9 mouse cellular contexts compared by ENCODE assay signal in genomic region chr10:81572975-81573374, GRCm38 (mm10). TPM values are rescaled to one million over a fixed set of nuclear protein-coding genes. Genes with fewer than 3 reads are reported as not detected.
DNase-seq lines count a peak whose midpoint lies in the region; ATAC-seq and TF ChIP-seq lines count a peak whose summit lies in the region.
"Had no signal": no experiment of that assay in that cellular context is flagged by ENCODE, and none has a peak within 500 bp of the region (broad histone marks: within the 10 kb centered on the region; RNA-seq: fewer than 3 reads in every experiment).

No protein-coding gene starts in this region.

- H3K4me1 ChIP-seq in kidney, embryonic 16.5 days (ENCODE audit: insufficient read depth, low read length) = peaks cover 81% of the 10 kb centered on the region
- peaks cover 83% of the 10 kb centered on the region for H3K4me1 ChIP-seq in embryonic facial prominence, embryonic 15.5 days
- H3K4me1 ChIP-seq in lung, postnatal 0 days (ENCODE audit: insufficient read depth, low read depth, low read length) = peaks cover 32% of the 10 kb centered on the region

- DNase-seq in kidney, adult 18-20 months = no peak
- peak; percentile 69 to 71 for DNase-seq in heart, postnatal 14 days
- peak; percentile 26 for DNase-seq in lung, postnatal 0 days (ENCODE audit: low spot score)
- DNase-seq in thymus, postnatal 14 days = no peak
- DNase-seq in natural killer cell, adult 2 months (ENCODE audit: low spot score in 2 of 2) = no peak
- no peak for DNase-seq in layer of hippocampus, adult 9-11 months

- TF ChIP-seq CTCF in lung, postnatal 0 days (IDR thresholded peaks at IDR 0.05) = no peak

- intact Hi-C loops in heart, postnatal 14 days (cut with DNase I) = no loop called here

- H3K36me3 ChIP-seq in kidney, embryonic 16.5 days (ENCODE audit: insufficient read depth, low read length) = peaks cover 6% of the 10 kb centered on the region; the same call in 1 of the 2 replicates
- no peaks in the 10 kb centered on the region for H3K36me3 ChIP-seq in embryonic facial prominence, embryonic 15.5 days
- H3K36me3 ChIP-seq in lung, postnatal 0 days (ENCODE audit: insufficient read depth, low read length) = no peaks in the 10 kb centered on the region

- peak overlapping the region; percentile 96 for H3K27ac ChIP-seq in kidney, embryonic 16.5 days (ENCODE audit: low read length)
- H3K27ac ChIP-seq in embryonic facial prominence, embryonic 15.5 days (replicated peaks) = peak overlapping the region; percentile 78
- H3K27ac ChIP-seq in lung, postnatal 0 days (ENCODE audit: low read length) = no peak overlapping the region

- H3K27me3 ChIP-seq in kidney, embryonic 16.5 days (ENCODE audit: insufficient read depth, low read length) = peaks cover 26% of the 10 kb centered on the region
- H3K27me3 ChIP-seq in embryonic facial prominence, embryonic 15.5 days = peaks cover 11% of the 10 kb centered on the region; the same call in 1 of the 2 replicates
- H3K27me3 ChIP-seq in lung, postnatal 0 days (replicated peaks; ENCODE audit: insufficient read depth, low read length) = no peaks in the 10 kb centered on the region; the same call in 1 of the 2 replicates
- H3K27me3 ChIP-seq: Patski had no signal

- H3K9ac ChIP-seq in kidney, embryonic 16.5 days (replicated peaks; ENCODE audit: low read length) = peak overlapping the region; percentile 38
- no peak overlapping the region for H3K9ac ChIP-seq in embryonic facial prominence, embryonic 15.5 days
- H3K9ac ChIP-seq in lung, postnatal 0 days (replicated peaks; ENCODE audit: low read depth) = no peak overlapping the region

- H3K4me3 ChIP-seq in kidney, embryonic 16.5 days (ENCODE audit: low read length) = no peak overlapping the region
- no peak overlapping the region for H3K4me3 ChIP-seq in embryonic facial prominence, embryonic 15.5 days (replicated peaks)
- no peak overlapping the region for H3K4me3 ChIP-seq in lung, postnatal 0 days (ENCODE audit: low read depth, low read length)

- TF ChIP-seq EP300 in lung, postnatal 0 days (IDR thresholded peaks at IDR 0.05) = no peak

- H3K4me2 ChIP-seq in kidney, embryonic 16.5 days (replicated peaks; ENCODE audit: low read depth, low read length) = peak overlapping the region; percentile 28
- peak overlapping the region; percentile 82; the same call in 1 of the 2 replicates for H3K4me2 ChIP-seq in embryonic facial prominence, embryonic 15.5 days (replicated peaks)
- H3K4me2 ChIP-seq in lung, postnatal 0 days (replicated peaks; ENCODE audit: low read depth, low read length) = no peak overlapping the region; the same call in 1 of the 2 replicates

- no peaks in the 10 kb centered on the region for H3K9me3 ChIP-seq in kidney, embryonic 16.5 days (ENCODE audit: low read length)
- no peaks in the 10 kb centered on the region for H3K9me3 ChIP-seq in embryonic facial prominence, embryonic 15.5 days (replicated peaks)
- no peaks in the 10 kb centered on the region for H3K9me3 ChIP-seq in lung, postnatal 0 days (ENCODE audit: low read length)

- WGBS in kidney, embryonic 16.5 days = 23% methylated on average over 9 of the region's 9 CpGs
- 19% methylated on average over 9 of the region's 9 CpGs for WGBS in embryonic facial prominence, embryonic 15.5 days
- WGBS in lung, postnatal 0 days = 18% methylated on average over 9 of the region's 9 CpGs

- no peak for ATAC-seq in kidney, embryonic 16.5 days (ENCODE audit: low FRiP score, low TSS enrichment)
- ATAC-seq in embryonic facial prominence, embryonic 15.5 days (ENCODE audit: insufficient number of reproducible peaks, low FRiP score, low TSS enrichment, low read depth) = no peak
- no peak for ATAC-seq in lung, postnatal 0 days
- ATAC-seq: Patski had no signal

RNA-seq across cellular contexts. Expression of gene Tle2, which starts 1.4 kb away (rescaled TPM):
- 41.0 and 52.0 TPM in 2 replicates for polyA plus RNA-seq in kidney, embryonic 16.5 days (2015; fragmentation: Nextera tagmentation; extraction: Ambion mirVana)
- 63.1 and 73.7 TPM in 2 replicates for polyA plus RNA-seq in embryonic facial prominence, embryonic 15.5 days (2015; fragmentation: Nextera tagmentation; extraction: Ambion mirVana)
- total RNA-seq in heart, postnatal 14 days (2021) = 10 to 100 TPM in 1 of 2 experiments, 1 to 10 TPM in 1; 9.4 to 11.2 TPM
- polyA plus RNA-seq in lung, postnatal 0 days (2015; fragmentation: Nextera tagmentation; extraction: Ambion mirVana) = 29.9 and 37.0 TPM in 2 replicates

RNA-seq across cellular contexts. Expression of gene Aes, which starts 13.7 kb away (rescaled TPM):
- polyA plus RNA-seq in kidney, embryonic 16.5 days (2015; fragmentation: Nextera tagmentation; extraction: Ambion mirVana) = 322 and 487 TPM in 2 replicates
- 642 and 649 TPM in 2 replicates for polyA plus RNA-seq in embryonic facial prominence, embryonic 15.5 days (2015; fragmentation: Nextera tagmentation; extraction: Ambion mirVana)
- total RNA-seq in heart, postnatal 14 days (2021) = 100 to 1,000 TPM; 900 to 948 TPM
- 467 and 473 TPM in 2 replicates for polyA plus RNA-seq in lung, postnatal 0 days (2015; fragmentation: Nextera tagmentation; extraction: Ambion mirVana)

RNA-seq across cellular contexts. Expression of gene Tle6, which starts 27.9 kb away (rescaled TPM):
- 18.5 and 22.8 TPM in 2 replicates for polyA plus RNA-seq in kidney, embryonic 16.5 days (2015; fragmentation: Nextera tagmentation; extraction: Ambion mirVana)
- 16.4 and 19.6 TPM in 2 replicates for polyA plus RNA-seq in embryonic facial prominence, embryonic 15.5 days (2015; fragmentation: Nextera tagmentation; extraction: Ambion mirVana)
- total RNA-seq in heart, postnatal 14 days (2021) = 10 to 100 TPM in 1 of 2 experiments, 1 to 10 TPM in 1; 8.0 to 10.2 TPM
- polyA plus RNA-seq in lung, postnatal 0 days (2015; fragmentation: Nextera tagmentation; extraction: Ambion mirVana) = 12.8 and 18.5 TPM in 2 replicates

RNA-seq across cellular contexts. Expression of gene Gna11, which starts 28.0 kb away (rescaled TPM):
- polyA plus RNA-seq in kidney, embryonic 16.5 days (2015; fragmentation: Nextera tagmentation; extraction: Ambion mirVana) = 92.3 and 92.7 TPM in 2 replicates
- polyA plus RNA-seq in embryonic facial prominence, embryonic 15.5 days (2015; fragmentation: Nextera tagmentation; extraction: Ambion mirVana) = 89.1 and 89.2 TPM in 2 replicates
- 10 to 100 TPM; 50.6 to 51.6 TPM for total RNA-seq in heart, postnatal 14 days (2021)
- polyA plus RNA-seq in lung, postnatal 0 days (2015; fragmentation: Nextera tagmentation; extraction: Ambion mirVana) = 62.5 and 63.2 TPM in 2 replicates

RNA-seq across cellular contexts. Expression of gene BC025920, which starts 33.1 kb away (rescaled TPM):
- polyA plus RNA-seq in kidney, embryonic 16.5 days (2015; fragmentation: Nextera tagmentation; extraction: Ambion mirVana) = 0.66 and 0.82 TPM in 2 replicates
- polyA plus RNA-seq in embryonic facial prominence, embryonic 15.5 days (2015; fragmentation: Nextera tagmentation; extraction: Ambion mirVana) = 0.84 and 1.3 TPM in 2 replicates
- 1 to 10 TPM; 1.8 to 2.2 TPM for total RNA-seq in heart, postnatal 14 days (2021)
- polyA plus RNA-seq in lung, postnatal 0 days (2015; fragmentation: Nextera tagmentation; extraction: Ambion mirVana) = 0.07 and 0.29 TPM in 2 replicates

Comparison
In these comparisons a context has a peak if more than half of its experiments do, and no peak if none do; other contexts are left out.
1. DNase-seq: peak in heart, postnatal 14 days (2 of 2) and lung, postnatal 0 days (single experiment); none in kidney, adult 18-20 months (single experiment), thymus, postnatal 14 days (single experiment), natural killer cell, adult 2 months (0 of 2) and layer of hippocampus, adult 9-11 months (single experiment).